Mouse (Mus musculus): ENCODE data around the gene Aamp. TPM values are rescaled to one million over a fixed set of nuclear protein-coding genes. Genes with fewer than 3 reads are reported as not detected.

The Aamp gene
- polyA plus RNA-seq, 1 experiment, result not detected

- no peak for TF ChIP-seq CTCF (IDR thresholded peaks at IDR 0.05; ENCODE audit: insufficient read depth, low read depth, low read length)
- no peak for TF ChIP-seq POLR2A (IDR thresholded peaks at IDR 0.05; ENCODE audit: insufficient read depth, low read depth, low read length)
- no peak overlapping the region for H3K27ac ChIP-seq (ENCODE audit: insufficient read depth, low read depth, low read length)
- H3K4me1 ChIP-seq (ENCODE audit: control insufficient read depth, insufficient read depth, low read length), result no peaks in the 10 kb centered on the region
- 86% methylated on average over 4 of the region's 4 CpGs for WGBS
- no peak overlapping the region for H3K4me3 ChIP-seq (ENCODE audit: insufficient read depth, low read depth, low read length)
Observed at GRCm38 (mm10) chr1:74316114-74316827, 31.7 kb upstream of the Aamp start.

DNA sequence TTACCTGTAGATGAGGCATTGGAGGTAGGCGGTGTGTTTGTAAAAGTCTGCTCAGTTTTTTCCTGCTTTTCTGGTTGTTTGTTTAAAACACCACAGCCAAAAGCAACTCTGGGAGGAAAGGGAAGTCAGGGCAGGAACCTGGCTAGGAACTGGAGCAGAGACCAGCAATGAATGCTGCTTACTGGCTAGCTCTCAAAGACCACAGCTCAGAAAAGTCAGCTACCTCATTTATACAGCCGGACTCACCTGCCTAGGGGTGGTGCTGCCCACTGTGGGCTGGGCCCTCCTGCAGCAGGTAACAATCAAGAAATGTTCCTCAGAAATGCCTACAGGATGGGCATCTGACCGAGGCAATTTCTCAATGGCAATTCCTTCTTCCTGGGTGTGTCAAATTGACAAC lies 30.3 kb upstream of the Aamp start:
- Histone ChIP-seq H3K4me1 (ENCODE audit: control insufficient read depth, insufficient read depth, low read length) (no peaks in the 10 kb centered on the region), H3K4me3 (ENCODE audit: insufficient read depth, low read depth, low read length) (no peak overlapping the region), H3K27ac (ENCODE audit: insufficient read depth, low read depth, low read length) (no peak overlapping the region)
- TF ChIP-seq CTCF (IDR thresholded peaks at IDR 0.05; ENCODE audit: insufficient read depth, low read depth, low read length), result no peak
- TF ChIP-seq POLR2A (IDR thresholded peaks at IDR 0.05; ENCODE audit: insufficient read depth, low read depth, low read length), result no peak
- WGBS, result 88% methylated on average over 3 of the region's 3 CpGs

GRCm38 (mm10) chr1:74313049-74313692 lies 28.6 kb upstream of the Aamp start:
- TF ChIP-seq POLR2A (IDR thresholded peaks at IDR 0.05; ENCODE audit: insufficient read depth, low read depth, low read length), result no peak
- no peak for TF ChIP-seq CTCF (IDR thresholded peaks at IDR 0.05; ENCODE audit: insufficient read depth, low read depth, low read length)
- no peak overlapping the region for H3K27ac ChIP-seq (ENCODE audit: insufficient read depth, low read depth, low read length)
- H3K4me1 ChIP-seq (ENCODE audit: control insufficient read depth, insufficient read depth, low read length), result no peaks in the 10 kb centered on the region
- 3% methylated on average over 3 of the region's 3 CpGs for WGBS
- no peak overlapping the region for H3K4me3 ChIP-seq (ENCODE audit: insufficient read depth, low read depth, low read length)

DNA sequence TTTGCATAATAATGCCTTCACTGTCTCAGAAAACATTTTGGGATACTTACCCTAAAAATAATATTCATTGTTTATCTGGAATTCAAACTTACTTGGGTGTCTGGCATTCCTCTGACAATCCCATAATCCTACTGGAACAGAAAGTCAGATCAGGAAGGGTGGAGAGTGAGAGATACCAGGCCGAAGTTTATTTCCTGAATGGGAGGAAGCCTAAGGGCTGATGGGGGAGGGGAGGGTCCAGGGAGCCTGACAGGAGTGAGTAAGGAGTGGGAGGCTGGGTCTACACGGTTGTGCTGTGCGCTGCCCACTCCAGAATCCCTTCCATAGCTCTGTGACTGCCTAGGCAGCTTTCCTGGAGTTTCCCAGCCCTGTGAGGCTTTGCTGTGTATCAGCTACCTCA lies 25.2 kb upstream of the Aamp start:
- H3K4me3 ChIP-seq (ENCODE audit: insufficient read depth, low read depth, low read length), result no peak overlapping the region
- WGBS, result 54% methylated on average over 3 of the region's 3 CpGs
- no peak for TF ChIP-seq POLR2A (IDR thresholded peaks at IDR 0.05; ENCODE audit: insufficient read depth, low read depth, low read length)
- TF ChIP-seq CTCF (IDR thresholded peaks at IDR 0.05; ENCODE audit: insufficient read depth, low read depth, low read length), result no peak
- no peak overlapping the region for H3K27ac ChIP-seq (ENCODE audit: insufficient read depth, low read depth, low read length)
- H3K4me1 ChIP-seq (ENCODE audit: control insufficient read depth, insufficient read depth, low read length), result no peaks in the 10 kb centered on the region

DNA sequence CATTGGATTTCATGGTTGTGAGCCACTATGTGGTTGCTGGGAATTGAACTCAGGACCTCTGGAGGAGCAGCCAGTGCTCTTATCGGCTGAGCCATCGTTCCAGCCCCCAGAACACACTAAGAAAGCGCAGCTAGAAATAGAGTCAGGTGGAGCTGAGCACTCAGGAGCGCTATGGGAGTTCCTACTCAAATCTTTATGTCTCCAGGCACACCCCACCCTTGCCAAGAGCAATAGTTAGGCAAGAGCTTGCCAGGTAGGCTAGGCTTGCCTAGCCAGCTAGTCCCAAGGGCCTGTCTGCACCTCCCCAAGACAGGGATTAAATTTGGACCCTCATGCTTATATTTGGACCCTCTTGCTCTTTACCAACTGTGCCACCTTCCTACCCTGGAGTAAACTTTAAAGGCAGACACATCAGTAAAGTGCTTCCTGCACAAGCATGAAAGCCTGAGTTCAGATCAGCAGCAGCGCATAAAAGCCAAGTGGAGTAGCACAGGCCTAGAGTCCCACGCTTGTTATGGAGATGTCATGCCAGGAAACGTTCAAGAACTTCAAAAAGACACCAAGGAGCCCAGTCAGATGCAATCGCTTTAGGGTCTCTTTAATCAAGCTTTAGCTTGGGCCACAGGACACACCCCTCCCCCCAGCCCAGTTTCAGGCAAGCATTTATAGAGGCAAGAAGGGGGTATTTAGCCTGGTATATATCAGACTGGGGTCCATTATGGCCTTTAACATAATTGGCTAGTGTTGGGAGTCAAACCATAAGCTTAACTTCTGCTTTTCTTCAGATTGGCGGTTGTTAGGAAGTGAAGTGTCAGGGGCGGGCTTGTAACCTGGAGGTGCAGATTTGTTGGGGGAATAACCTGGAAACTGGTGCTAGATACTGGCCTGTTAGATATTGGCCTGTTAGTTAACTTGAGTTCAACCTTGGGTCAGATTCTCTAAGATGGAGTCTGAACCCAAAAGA lies 23.7 kb upstream of the Aamp start:
- Histone ChIP-seq H3K27ac (ENCODE audit: insufficient read depth, low read depth, low read length) (no peak overlapping the region), H3K4me1 (ENCODE audit: control insufficient read depth, insufficient read depth, low read length) (peaks cover 9% of the 10 kb centered on the region), H3K4me3 (ENCODE audit: insufficient read depth, low read depth, low read length) (no peak overlapping the region)
- WGBS, result 86% methylated on average over 10 of the region's 10 CpGs
- TF ChIP-seq POLR2A (IDR thresholded peaks at IDR 0.05; ENCODE audit: insufficient read depth, low read depth, low read length), result no peak

DNA sequence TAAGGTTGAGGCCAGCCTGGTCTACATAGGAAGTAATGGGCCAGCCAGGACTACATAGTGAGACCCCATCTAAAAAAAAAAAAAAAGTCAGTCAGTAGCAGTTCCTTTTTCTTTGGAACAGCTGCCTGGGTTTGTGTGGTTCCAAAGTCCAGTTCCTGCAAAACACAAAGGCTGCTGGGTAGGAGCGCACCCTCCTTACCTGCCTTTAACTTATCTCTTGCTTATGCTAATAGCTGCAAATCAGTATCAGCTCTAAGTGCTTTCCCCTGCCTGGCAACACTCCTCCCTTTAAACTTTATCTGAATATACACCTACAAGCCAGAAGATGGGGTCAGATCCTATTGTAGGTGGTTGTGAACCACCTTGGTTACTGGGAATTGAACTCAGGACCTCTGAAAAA lies 22.6 kb upstream of the Aamp start:
- no peak overlapping the region for H3K4me3 ChIP-seq (ENCODE audit: insufficient read depth, low read depth, low read length)
- H3K4me1 ChIP-seq (ENCODE audit: control insufficient read depth, insufficient read depth, low read length), result peaks cover 13% of the 10 kb centered on the region
- TF ChIP-seq POLR2A (IDR thresholded peaks at IDR 0.05; ENCODE audit: insufficient read depth, low read depth, low read length), result no peak
- no peak for TF ChIP-seq CTCF (IDR thresholded peaks at IDR 0.05; ENCODE audit: insufficient read depth, low read depth, low read length)
- no peak overlapping the region for H3K27ac ChIP-seq (ENCODE audit: insufficient read depth, low read depth, low read length)
- 100% methylated on average over 1 of the region's 1 CpGs for WGBS

GRCm38 (mm10) chr1:74305522-74305921 lies 21.0 kb upstream of the Aamp start, which contains the start of gene Tmbim1:
TSS of gene Tmbim1 (minus strand) at chr1:74305622.
- no peak within 1 kb of the TSS for H3K27ac ChIP-seq (ENCODE audit: insufficient read depth, low read depth, low read length)

DNA sequence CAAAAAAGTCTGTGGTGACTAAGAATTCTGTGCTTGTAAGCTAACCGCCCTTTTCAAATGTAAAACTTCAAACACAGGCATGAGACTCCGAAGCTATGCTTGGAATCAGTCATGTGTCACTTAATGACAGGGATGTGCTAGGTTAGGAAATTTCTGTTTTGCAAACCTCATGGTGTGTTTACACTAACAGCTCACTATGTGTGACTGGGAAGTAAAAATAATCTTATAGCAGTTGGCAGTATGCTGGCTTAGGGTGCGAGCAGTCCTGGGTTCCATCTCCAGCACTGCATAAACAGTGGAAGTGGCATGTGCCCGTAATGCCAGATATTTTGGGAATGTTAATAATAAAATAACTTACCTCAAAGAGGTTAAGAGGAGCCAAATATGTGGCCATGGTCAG lies 20.4 kb upstream of the Aamp start:
- no peak overlapping the region for H3K27ac ChIP-seq (ENCODE audit: insufficient read depth, low read depth, low read length)
- 90% methylated on average over 4 of the region's 4 CpGs for WGBS
- H3K4me3 ChIP-seq (ENCODE audit: insufficient read depth, low read depth, low read length), result no peak overlapping the region
- no peak for TF ChIP-seq POLR2A (IDR thresholded peaks at IDR 0.05; ENCODE audit: insufficient read depth, low read depth, low read length)
- no peak for TF ChIP-seq CTCF (IDR thresholded peaks at IDR 0.05; ENCODE audit: insufficient read depth, low read depth, low read length)
- H3K4me1 ChIP-seq (ENCODE audit: control insufficient read depth, insufficient read depth, low read length), result peaks cover 15% of the 10 kb centered on the region

More at GRCm38 (mm10) chr1:74305522-74305921, 21.0 kb upstream of the Aamp start, which contains the start of gene Tmbim1:
- TF ChIP-seq CTCF (IDR thresholded peaks at IDR 0.05; ENCODE audit: insufficient read depth, low read depth, low read length) (no peak), POLR2A (IDR thresholded peaks at IDR 0.05; ENCODE audit: insufficient read depth, low read depth, low read length) (no peak)
- Histone ChIP-seq H3K4me3 (ENCODE audit: insufficient read depth, low read depth, low read length) (no peak within 1 kb of the TSS), H3K4me1 (ENCODE audit: control insufficient read depth, insufficient read depth, low read length) (peaks cover 15% of the 10 kb centered on the region)
- WGBS, result 93% methylated on average over 2 of the region's 2 CpGs
